In the genomic region with DNA sequence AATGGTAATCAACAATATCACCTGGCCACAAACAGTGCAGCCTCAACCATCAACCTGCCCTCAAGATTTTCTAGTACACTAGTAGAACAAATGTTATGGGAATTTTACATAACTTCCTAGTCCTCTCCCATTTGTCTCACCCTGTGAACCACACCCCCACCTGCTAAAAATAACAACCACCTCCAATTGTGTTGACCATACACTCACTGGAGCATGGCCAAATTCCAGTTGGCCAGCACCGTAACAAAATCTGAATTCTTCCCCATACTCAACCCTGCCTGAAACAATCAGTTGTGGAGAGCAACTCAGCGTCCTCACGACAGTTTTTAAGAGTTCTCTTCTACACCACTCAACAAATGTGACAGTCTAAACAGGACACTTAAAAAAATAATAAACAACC, we compare ENCODE assay signal across 25 mouse cellular contexts.
A peak's percentile ranks its signal among the peaks of the same experiment; 100 is the strongest.
DNase-seq lines count a peak whose midpoint lies in the region; ATAC-seq lines count a peak whose summit lies in the region.
"Had no signal": no experiment of that assay in that cellular context is flagged by ENCODE, and none has a peak within 500 bp of the region (broad histone marks: within the 10 kb centered on the region; RNA-seq: fewer than 3 reads in every experiment).

No protein-coding gene starts in this region.

- no peak overlapping the region for H3K27ac ChIP-seq in kidney, embryonic 16.5 days (ENCODE audit: low read length)
- H3K27ac ChIP-seq: embryonic facial prominence, embryonic 12.5 days; embryonic facial prominence, embryonic 15.5 days; gastrocnemius, adult 2 months; heart, embryonic 15.5 days; hindbrain, embryonic 14.5 days; hindbrain, postnatal 0 days had no signal

- no peaks in the 10 kb centered on the region for H3K9me3 ChIP-seq in kidney, embryonic 16.5 days (ENCODE audit: low read length)
- H3K9me3 ChIP-seq: embryonic facial prominence, embryonic 12.5 days; embryonic facial prominence, embryonic 15.5 days; heart, embryonic 12.5 days; heart, embryonic 15.5 days had no signal

- peak; percentile 53 for ATAC-seq in cerebellum, adult (ENCODE audit: insufficient number of reproducible peaks, low FRiP score, low TSS enrichment)
- no peak for ATAC-seq in kidney, embryonic 16.5 days (ENCODE audit: low FRiP score, low TSS enrichment)
- ATAC-seq: activated CD4-positive, CD25-positive, alpha-beta regulatory T cell, adult 4 months; forebrain, embryonic 14.5 days; forebrain, postnatal 0 days; hindbrain, postnatal 0 days; inflammation-experienced regulatory T-cells, adult 6 months; intestine, embryonic 16.5 days had no signal

- H3K36me3 ChIP-seq in kidney, embryonic 16.5 days (ENCODE audit: insufficient read depth, low read length), result no peaks in the 10 kb centered on the region
- H3K36me3 ChIP-seq: embryonic facial prominence, embryonic 12.5 days; embryonic facial prominence, embryonic 15.5 days; heart, embryonic 12.5 days; heart, embryonic 15.5 days had no signal

- no peak overlapping the region for H3K4me3 ChIP-seq in kidney, embryonic 16.5 days (ENCODE audit: low read length)
- H3K4me3 ChIP-seq: embryonic facial prominence, embryonic 12.5 days; embryonic facial prominence, embryonic 15.5 days; gastrocnemius, adult 2 months; heart, embryonic 12.5 days; heart, embryonic 15.5 days had no signal

- no peak for DNase-seq in cerebellum, adult 11-12 months
- peak; percentile 29 to 54 for DNase-seq in cerebellum, postnatal 14 days
- DNase-seq in cerebellum, adult 8-10 months, result no peak
- peak; percentile 22 for DNase-seq in kidney, adult 11 months
- no peak for DNase-seq in kidney, postnatal 10 days
- DNase-seq in kidney, postnatal 25 days, result peak; percentile 32 to 47
- DNase-seq: adrenal gland, adult 8-10 months; adrenal gland, postnatal 25 days; forebrain, postnatal 0 days; gastrocnemius, adult 2 months; gastrocnemius, postnatal 14 days; heart, adult 11 months; heart, postnatal 36 days had no signal

- H3K27me3 ChIP-seq in kidney, embryonic 16.5 days (ENCODE audit: insufficient read depth, low read length), result no peaks in the 10 kb centered on the region
- H3K27me3 ChIP-seq: embryonic facial prominence, embryonic 12.5 days; embryonic facial prominence, embryonic 15.5 days; heart, embryonic 12.5 days; heart, embryonic 15.5 days had no signal

- no peak overlapping the region for H3K4me2 ChIP-seq in kidney, embryonic 16.5 days (replicated peaks; ENCODE audit: low read depth, low read length)
- H3K4me2 ChIP-seq: embryonic facial prominence, embryonic 12.5 days; embryonic facial prominence, embryonic 15.5 days; heart, embryonic 12.5 days; heart, embryonic 15.5 days; hindbrain, embryonic 14.5 days had no signal

- no peak overlapping the region for H3K9ac ChIP-seq in kidney, embryonic 16.5 days (replicated peaks; ENCODE audit: low read length)
- H3K9ac ChIP-seq: embryonic facial prominence, embryonic 12.5 days; embryonic facial prominence, embryonic 15.5 days; forebrain, postnatal 0 days; heart, embryonic 12.5 days; heart, embryonic 15.5 days; hindbrain, embryonic 14.5 days had no signal

- H3K4me1 ChIP-seq in kidney, embryonic 16.5 days (ENCODE audit: insufficient read depth, low read length), result no peaks in the 10 kb centered on the region
- H3K4me1 ChIP-seq: embryonic facial prominence, embryonic 12.5 days; embryonic facial prominence, embryonic 15.5 days; heart, embryonic 12.5 days; heart, embryonic 15.5 days had no signal

- WGBS in kidney, embryonic 16.5 days, result 54% methylated on average over 3 of the region's 3 CpGs

Comparison
In these comparisons a context has a peak if more than half of its experiments do, and no peak if none do; other contexts are left out.
1. DNase-seq: peak in cerebellum, postnatal 14 days (2 of 2), kidney, adult 11 months (single experiment) and kidney, postnatal 25 days (2 of 2); none in cerebellum, adult 11-12 months (single experiment), cerebellum, adult 8-10 months (single experiment) and kidney, postnatal 10 days (single experiment).